Mouse (Mus musculus) central nervous system, embryonic 14 days (tissue): ENCODE results near the gene Tmcc1. TPM values are rescaled to one million over a fixed set of nuclear protein-coding genes. Genes with fewer than 3 reads are reported as not detected.

Experiments
- polyA plus RNA-seq: library from polyadenylated mRNA; depleted of rRNA; stranded (reverse); fragments of >200 nt; gene quantifications from 2 replicates; pipeline ENCODE4 v1.2.3, GENCODE M21; 2012; rRNA removed

The Tmcc1 gene
- polyA plus RNA-seq, result 41.5 and 46.1 TPM in 2 replicates

DNA sequence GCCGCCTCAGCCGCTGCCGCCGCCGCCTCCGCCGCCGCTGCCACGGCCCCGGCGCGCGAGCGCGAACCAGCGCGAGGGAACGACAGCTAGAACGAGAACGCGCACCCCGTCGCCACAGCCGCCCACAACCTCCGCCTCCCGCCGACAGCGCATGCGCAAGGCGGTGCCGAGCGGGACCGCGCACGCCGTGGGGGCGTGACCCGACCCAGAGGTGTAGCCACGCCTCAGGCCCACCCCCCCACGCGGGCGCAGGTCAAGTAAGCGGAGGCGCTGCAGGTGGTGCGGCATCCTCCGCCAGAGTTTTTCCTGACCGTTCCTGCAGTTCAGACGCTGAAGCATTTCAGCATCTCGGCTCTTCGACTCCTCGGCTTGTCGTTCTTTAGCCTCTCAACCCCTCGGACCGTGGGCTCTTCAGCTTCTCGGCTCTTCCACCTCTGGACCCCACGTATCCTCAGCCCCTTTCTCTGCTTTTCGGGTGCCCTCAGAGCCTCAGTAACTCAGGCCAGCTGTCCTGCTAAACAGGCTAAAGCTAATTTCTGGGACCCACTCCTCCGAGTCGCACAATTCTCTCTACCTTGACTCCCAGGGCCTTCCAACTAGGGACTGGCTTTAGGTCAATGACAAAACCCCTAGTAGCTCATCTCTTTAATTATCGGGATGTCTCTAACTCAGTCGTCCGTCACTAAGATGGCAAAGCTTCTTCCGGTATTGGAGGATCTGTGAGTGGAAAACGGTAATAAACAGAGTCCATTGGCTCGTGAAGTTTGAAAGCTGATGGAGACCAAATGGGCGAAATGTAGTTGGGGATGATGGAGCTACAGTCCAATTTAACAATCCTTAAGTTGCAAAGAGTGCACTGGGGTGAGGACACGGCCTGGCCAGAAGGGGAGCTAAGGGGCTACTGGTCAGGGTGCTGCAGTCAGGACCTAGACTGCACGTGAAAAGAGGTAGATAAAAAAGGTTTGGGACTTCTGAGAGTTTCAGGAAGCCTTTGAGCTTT, at the start of gene Tmcc1:
TSS of gene Tmcc1 (minus strand) at position 93 of the 1,000 bp plus-strand sequence.

DNA sequence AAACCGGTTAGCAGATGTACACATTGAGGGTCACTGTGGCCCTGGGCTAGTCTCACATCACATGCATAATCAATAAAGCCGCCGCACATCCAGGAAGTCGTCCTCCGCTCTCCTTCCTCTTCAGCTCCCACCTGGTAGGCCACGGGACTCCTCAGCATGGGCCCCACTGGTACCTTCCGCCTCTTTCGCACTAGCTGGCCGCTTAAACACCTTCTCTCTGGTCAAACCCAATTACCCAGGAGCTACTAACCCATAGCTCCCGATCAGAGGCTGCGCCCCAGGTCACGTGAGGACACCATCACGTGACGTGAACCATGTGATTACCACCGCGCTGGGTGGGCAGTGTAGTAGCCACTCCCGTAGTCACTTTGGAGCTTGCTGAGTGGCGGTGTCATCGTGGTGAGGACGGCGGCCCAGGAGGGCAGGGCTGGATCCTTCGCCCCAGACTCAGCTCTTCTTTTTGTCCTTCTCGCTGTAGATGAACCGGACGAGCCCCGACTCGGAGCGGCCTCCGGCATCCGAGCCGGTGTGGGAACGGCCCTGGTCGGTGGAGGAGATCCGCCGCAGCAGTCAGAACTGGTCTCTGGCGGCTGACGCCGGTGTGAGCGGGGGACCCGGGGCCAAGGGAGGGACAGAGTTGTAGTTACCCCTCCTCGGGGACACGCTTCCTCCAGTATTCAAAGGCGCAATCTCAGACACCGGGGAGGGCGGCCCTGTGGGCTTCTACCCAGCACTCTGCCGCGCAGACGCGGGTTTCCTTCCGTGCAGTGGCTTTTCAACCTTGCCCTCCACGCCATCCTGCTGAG, 14.6 kb upstream of the Tmcc1 start, which contains the start of gene Washc2:
TSS of gene Washc2 (plus strand) at position 310 of the 806 bp plus-strand sequence.

DNA sequence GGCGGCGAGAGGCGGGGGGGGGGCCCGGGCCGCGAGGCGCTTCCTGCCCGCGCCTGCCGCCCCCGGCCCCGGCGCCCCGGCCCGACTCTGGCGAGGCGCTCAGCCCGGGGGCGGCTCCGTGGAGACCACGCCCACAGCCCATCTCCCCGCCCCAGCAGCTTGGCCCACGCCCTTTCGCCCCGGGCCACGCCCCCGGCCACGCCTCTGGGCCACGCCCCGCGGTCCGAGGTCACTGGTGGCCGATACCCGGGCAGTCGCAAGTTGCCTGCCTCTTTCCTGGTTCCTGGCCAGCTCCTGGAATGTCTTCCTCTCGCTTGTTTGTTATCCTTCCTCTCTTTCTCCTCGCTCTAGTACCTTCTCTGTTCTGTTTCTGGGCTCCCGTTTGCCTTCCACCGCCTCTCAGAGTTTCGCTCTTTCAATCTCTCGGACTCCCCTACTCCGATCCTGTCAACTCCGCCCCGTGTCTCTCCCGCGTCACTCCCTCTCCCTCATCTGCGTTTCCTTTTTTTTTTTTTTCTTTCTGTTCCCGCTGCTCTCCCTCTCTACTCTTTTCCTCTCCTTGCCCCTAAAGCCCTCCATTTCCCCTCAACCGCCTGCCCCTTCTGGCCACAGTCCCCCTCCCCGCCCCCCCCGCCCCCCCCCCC, 198.3 kb downstream of the Tmcc1 start, which contains the start of gene Plxnd1:
TSS of gene Plxnd1 (minus strand) at position 129 of the 644 bp plus-strand sequence.

Other genes starting within 250 kb of the Tmcc1 start
- gene H1foo, start 248.5 kb downstream of the Tmcc1 start, polyA plus RNA-seq, result not detected in 2 replicates
- 39.9 and 42.4 TPM in 2 replicates for gene Plxnd1, start 198.5 kb downstream of the Tmcc1 start, polyA plus RNA-seq
- 109 and 111 TPM in 2 replicates for gene Washc2, start 14.6 kb upstream of the Tmcc1 start, polyA plus RNA-seq
- 6.1 and 7.0 TPM in 2 replicates for gene Zfand4, start 70.7 kb upstream of the Tmcc1 start, polyA plus RNA-seq
- 129 and 134 TPM in 2 replicates for gene March8, start 144.5 kb upstream of the Tmcc1 start, polyA plus RNA-seq